Mouse (Mus musculus): ENCODE data around the gene Heatr5a. TPM values are rescaled to one million over a fixed set of nuclear protein-coding genes. Genes with fewer than 3 reads are reported as not detected.

The Heatr5a gene
- polyA plus RNA-seq, 1 experiment from 2014 or later: 4.5 TPM

- 68% methylated on average over 14 of the region's 14 CpGs for WGBS
- Histone ChIP-seq H3K4me3 (ENCODE audit: low read depth, low read length) (no peak overlapping the region), H3K9ac (ENCODE audit: low read length) (no peak overlapping the region), H3K4me2 (replicated peaks; ENCODE audit: low read depth) (peak overlapping the region; percentile 5; the same call in 1 of the 2 replicates), H3K9me3 (ENCODE audit: control insufficient read depth, low read length) (no peaks in the 10 kb centered on the region), H3K4me1 (replicated peaks; ENCODE audit: control insufficient read depth, insufficient read depth) (0 out of 2 replicates have a peak, but pooled peaks cover 2% of the 10 kb centered on the region), H3K36me3 (ENCODE audit: control insufficient read depth, insufficient read depth, low read length) (no peaks in the 10 kb centered on the region), H3K27me3 (ENCODE audit: control insufficient read depth, insufficient read depth, low read length) (no peaks in the 10 kb centered on the region), H3K27ac (replicated peaks) (peak overlapping the region; percentile 67)
- TF ChIP-seq EP300 (optimal IDR thresholded peaks at IDR 0.05) (no peak), CTCF (IDR thresholded peaks at IDR 0.05; ENCODE audit: low read depth) (no peak)
- DNase-seq (ENCODE audit: low spot score): peak; percentile 39
- peak; percentile 22; the same call in 1 of the 2 replicates for ATAC-seq (ENCODE audit: low FRiP score, low TSS enrichment)
Measured at GRCm38 (mm10) chr12:51863116-51864002, 107.8 kb downstream of the Heatr5a start.

GRCm38 (mm10) chr12:51858134-51859028 is 112.7 kb downstream of the Heatr5a start:
- no peaks in the 10 kb centered on the region for H3K4me1 ChIP-seq (replicated peaks; ENCODE audit: control insufficient read depth, insufficient read depth)
- H3K4me2 ChIP-seq (replicated peaks; ENCODE audit: low read depth): no peak overlapping the region
- no peak overlapping the region for H3K9ac ChIP-seq (ENCODE audit: low read length)
- H3K9me3 ChIP-seq (ENCODE audit: control insufficient read depth, low read length): no peaks in the 10 kb centered on the region
- no peak overlapping the region for H3K4me3 ChIP-seq (ENCODE audit: low read depth, low read length)
- H3K36me3 ChIP-seq (ENCODE audit: control insufficient read depth, insufficient read depth, low read length): no peaks in the 10 kb centered on the region
- H3K27me3 ChIP-seq (ENCODE audit: control insufficient read depth, insufficient read depth, low read length): no peaks in the 10 kb centered on the region
- DNase-seq (ENCODE audit: low spot score): no peak
- WGBS: 77% methylated on average over 13 of the region's 13 CpGs
- H3K27ac ChIP-seq (replicated peaks): no peak overlapping the region
- ATAC-seq (ENCODE audit: low FRiP score, low TSS enrichment): no peak
- no peak for TF ChIP-seq EP300 (optimal IDR thresholded peaks at IDR 0.05)
- no peak for TF ChIP-seq CTCF (IDR thresholded peaks at IDR 0.05; ENCODE audit: low read depth)

GRCm38 (mm10) chr12:51856768-51857295 is 114.3 kb downstream of the Heatr5a start:
- H3K4me3 ChIP-seq (ENCODE audit: low read depth, low read length): no peak overlapping the region
- no peak overlapping the region for H3K4me2 ChIP-seq (replicated peaks; ENCODE audit: low read depth)
- H3K36me3 ChIP-seq (ENCODE audit: control insufficient read depth, insufficient read depth, low read length): no peaks in the 10 kb centered on the region
- H3K27me3 ChIP-seq (ENCODE audit: control insufficient read depth, insufficient read depth, low read length): no peaks in the 10 kb centered on the region
- no peaks in the 10 kb centered on the region for H3K9me3 ChIP-seq (ENCODE audit: control insufficient read depth, low read length)
- no peaks in the 10 kb centered on the region for H3K4me1 ChIP-seq (replicated peaks; ENCODE audit: control insufficient read depth, insufficient read depth)
- TF ChIP-seq CTCF (IDR thresholded peaks at IDR 0.05; ENCODE audit: low read depth): no peak
- no peak overlapping the region for H3K27ac ChIP-seq (replicated peaks)
- H3K9ac ChIP-seq (ENCODE audit: low read length): no peak overlapping the region
- no peak for ATAC-seq (ENCODE audit: low FRiP score, low TSS enrichment)
- DNase-seq (ENCODE audit: low spot score): no peak
- 84% methylated on average over 8 of the region's 8 CpGs for WGBS

- DNase-seq (ENCODE audit: low spot score) (no peak), ATAC-seq (ENCODE audit: low FRiP score, low TSS enrichment) (no peak)
- no peak for TF ChIP-seq EP300 (optimal IDR thresholded peaks at IDR 0.05)
- no peak for TF ChIP-seq CTCF (IDR thresholded peaks at IDR 0.05; ENCODE audit: low read depth)
Measured at GRCm38 (mm10) chr12:51855872-51856271, 115.2 kb downstream of the Heatr5a start.

GRCm38 (mm10) chr12:51855453-51855852 is 115.7 kb downstream of the Heatr5a start:
- no peak overlapping the region for H3K4me3 ChIP-seq (ENCODE audit: low read depth, low read length)
- no peak overlapping the region for H3K27ac ChIP-seq (replicated peaks)
- no peaks in the 10 kb centered on the region for H3K4me1 ChIP-seq (replicated peaks; ENCODE audit: control insufficient read depth, insufficient read depth)
- no peak for TF ChIP-seq CTCF (IDR thresholded peaks at IDR 0.05; ENCODE audit: low read depth)
- no peak for TF ChIP-seq EP300 (optimal IDR thresholded peaks at IDR 0.05)
- no peak overlapping the region for H3K4me2 ChIP-seq (replicated peaks; ENCODE audit: low read depth)
- H3K9me3 ChIP-seq (ENCODE audit: control insufficient read depth, low read length): no peaks in the 10 kb centered on the region
- ATAC-seq (ENCODE audit: low FRiP score, low TSS enrichment) (no peak), DNase-seq (ENCODE audit: low spot score) (no peak)
- no peaks in the 10 kb centered on the region for H3K27me3 ChIP-seq (ENCODE audit: control insufficient read depth, insufficient read depth, low read length)
- H3K36me3 ChIP-seq (ENCODE audit: control insufficient read depth, insufficient read depth, low read length): no peaks in the 10 kb centered on the region
- WGBS: 72% methylated on average over 6 of the region's 7 CpGs
- no peak overlapping the region for H3K9ac ChIP-seq (ENCODE audit: low read length)

More at GRCm38 (mm10) chr12:51855872-51856271, 115.2 kb downstream of the Heatr5a start:
- Histone ChIP-seq H3K4me1 (replicated peaks; ENCODE audit: control insufficient read depth, insufficient read depth) (no peaks in the 10 kb centered on the region), H3K9me3 (ENCODE audit: control insufficient read depth, low read length) (no peaks in the 10 kb centered on the region), H3K9ac (ENCODE audit: low read length) (no peak overlapping the region), H3K4me3 (ENCODE audit: low read depth, low read length) (no peak overlapping the region), H3K27ac (replicated peaks) (no peak overlapping the region), H3K27me3 (ENCODE audit: control insufficient read depth, insufficient read depth, low read length) (no peaks in the 10 kb centered on the region), H3K36me3 (ENCODE audit: control insufficient read depth, insufficient read depth, low read length) (no peaks in the 10 kb centered on the region), H3K4me2 (replicated peaks; ENCODE audit: low read depth) (no peak overlapping the region)
- 85% methylated on average over 2 of the region's 2 CpGs for WGBS
